Mouse (Mus musculus): ENCODE results near the gene Dnajc6.

GRCm38 (mm10) chr4:101449344-101449743, 47.1 kb upstream of the Dnajc6 start:
- TF ChIP-seq POLR2A (IDR thresholded peaks at IDR 0.05; ENCODE audit: low read depth, low read length) (no peak), CTCF (conservative IDR thresholded peaks at IDR 0.05; ENCODE audit: insufficient read depth, insufficient read length, low read depth, low read length) (no peak)

All from kidney, adult 2 months (tissue).